Mouse (Mus musculus): Measurements from ENCODE around the gene Gpatch2l. TPM values are rescaled to one million over a fixed set of nuclear protein-coding genes. Genes with fewer than 3 reads are reported as not detected.

Gene Gpatch2l
- 10 to 100 TPM; 37.0 to 37.2 TPM for total RNA-seq (2021)
- long read RNA-seq, full-length matches to known transcripts = 5 of 11 reads
- long read RNA-seq, partial matches to known transcripts = 4 of 11 reads
- long read RNA-seq, other reads (novel, unspliced or antisense) = 2 of 11 reads

GRCm38 (mm10) chr12:86241604-86242536 is at the start of gene Gpatch2l:
TSS of gene Gpatch2l (plus strand) at chr12:86241858.
- DNase-seq (ENCODE audit: low spot score in 2 of 2) = peak; percentile 90 to 93

GRCm38 (mm10) chr12:86192036-86192449 is 49.6 kb upstream of the Gpatch2l start:
- DNase-seq (ENCODE audit: low spot score in 2 of 2) = peak in 1 of 2 experiments; percentile 37

GRCm38 (mm10) chr12:86196944-86197343 is 44.7 kb upstream of the Gpatch2l start:
- no peak for DNase-seq (ENCODE audit: low spot score in 2 of 2)

- DNase-seq (ENCODE audit: low spot score in 2 of 2) = no peak
These were observed 38.1 kb upstream of the Gpatch2l start for GRCm38 (mm10) chr12:86203443-86204057.

- DNase-seq (ENCODE audit: low spot score in 2 of 2) = no peak
These were observed 30.5 kb upstream of the Gpatch2l start for GRCm38 (mm10) chr12:86211099-86211520.

GRCm38 (mm10) chr12:86212693-86213470 is 28.8 kb upstream of the Gpatch2l start:
- DNase-seq (ENCODE audit: low spot score in 2 of 2) = peak; percentile 56 to 66

GRCm38 (mm10) chr12:86214201-86214600 is 27.5 kb upstream of the Gpatch2l start:
- no peak for DNase-seq (ENCODE audit: low spot score in 2 of 2)

- DNase-seq (ENCODE audit: low spot score in 2 of 2) = peak in 1 of 2 experiments; percentile 12
These were observed 24.8 kb upstream of the Gpatch2l start for GRCm38 (mm10) chr12:86216687-86217421.

GRCm38 (mm10) chr12:86220200-86221021 is 21.2 kb upstream of the Gpatch2l start:
- peak; percentile 45 to 60 for DNase-seq (ENCODE audit: low spot score in 2 of 2)

- DNase-seq (ENCODE audit: low spot score in 2 of 2) = no peak
These were observed 20.5 kb upstream of the Gpatch2l start for GRCm38 (mm10) chr12:86221074-86221703.

GRCm38 (mm10) chr12:86234295-86234694 is 7.4 kb upstream of the Gpatch2l start:
- DNase-seq (ENCODE audit: low spot score in 2 of 2) = no peak

GRCm38 (mm10) chr12:86238736-86239135 is 2.9 kb upstream of the Gpatch2l start:
- no peak for DNase-seq (ENCODE audit: low spot score in 2 of 2)

- no peak for DNase-seq (ENCODE audit: low spot score in 2 of 2)
These were observed 905 bp downstream of the Gpatch2l start for GRCm38 (mm10) chr12:86242563-86242962.

- no peak for DNase-seq (ENCODE audit: low spot score in 2 of 2)
These were observed 2.3 kb downstream of the Gpatch2l start for GRCm38 (mm10) chr12:86243936-86244335.

- no peak for DNase-seq (ENCODE audit: low spot score in 2 of 2)
These were observed 8.5 kb downstream of the Gpatch2l start for GRCm38 (mm10) chr12:86250183-86250582.

- DNase-seq (ENCODE audit: low spot score in 2 of 2) = peak in 1 of 2 experiments; percentile 32
These were observed 13.3 kb downstream of the Gpatch2l start for GRCm38 (mm10) chr12:86254910-86255309.

- DNase-seq (ENCODE audit: low spot score in 2 of 2) = no peak
These were observed 30.0 kb downstream of the Gpatch2l start for GRCm38 (mm10) chr12:86271626-86272025.

GRCm38 (mm10) chr12:86274246-86274645 is 32.6 kb downstream of the Gpatch2l start:
- no peak for DNase-seq (ENCODE audit: low spot score in 2 of 2)

- no peak for DNase-seq (ENCODE audit: low spot score in 2 of 2)
These were observed 34.1 kb downstream of the Gpatch2l start for GRCm38 (mm10) chr12:86275731-86276130.

Data from layer of hippocampus, postnatal 10 days (tissue).